Mouse (Mus musculus) midbrain, embryonic 15.5 days (tissue): ENCODE measurements around the gene Bbx. TPM values are rescaled to one million over a fixed set of nuclear protein-coding genes. Genes with fewer than 3 reads are reported as not detected.

Experiments
- ATAC-seq: fragments of 200-750 bp; cut with Nextera tagmentation; replicated peaks from 2 replicates; pipeline ENCODE4 v1.8.0; 2017; ENCODE audit warnings: moderate TSS enrichment
- H3K27ac ChIP-seq: fragments of 300-500 bp; sonication (generic); 2 replicates; pipeline ENCODE4 v1.5.1; 2015; ENCODE audit warnings: mild to moderate bottlenecking, inconsistent platforms
- H3K27me3 ChIP-seq: fragments of 300-500 bp; sonication (generic); replicated peaks from 2 replicates; pipeline ENCODE4 v1.6.1; 2015; ENCODE audit warnings: inconsistent platforms
- H3K36me3 ChIP-seq: fragments of 300-500 bp; sonication (generic); replicated peaks from 2 replicates; pipeline ENCODE4 v1.6.1; 2015; ENCODE audit warnings: inconsistent platforms
- H3K4me1 ChIP-seq: fragments of 300-500 bp; sonication (generic); 2 replicates; pipeline ENCODE4 v1.6.1; 2015; ENCODE audit warnings: inconsistent platforms
- H3K4me2 ChIP-seq: fragments of 300-500 bp; sonication (generic); 2 replicates; pipeline ENCODE4 v1.6.1; 2015; ENCODE audit warnings: inconsistent platforms, mild to moderate bottlenecking, moderate library complexity
- H3K4me3 ChIP-seq: fragments of 300-500 bp; sonication (generic); 2 replicates; pipeline ENCODE4 v1.5.1; 2015; ENCODE audit warnings: mild to moderate bottlenecking, inconsistent platforms
- H3K9ac ChIP-seq: fragments of 300-500 bp; sonication (generic); 2 replicates; pipeline ENCODE4 v1.6.1; 2015; ENCODE audit warnings: mild to moderate bottlenecking, inconsistent platforms
- H3K9me3 ChIP-seq: fragments of 300-500 bp; sonication (generic); 2 replicates; pipeline ENCODE4 v1.6.1; 2016; ENCODE audit warnings: inconsistent platforms
- WGBS: fragments of 180-500 bp; shearing (Covaris S2); methylation state at CpG from one replicate; pipeline ENCODE4 v1.1.7; 2015; ENCODE audit warnings: mixed read lengths; 5-methylcytosine and 5-hydroxymethylcytosine counted together
- polyA plus RNA-seq: library from polyadenylated mRNA; unstranded; fragments of >200 nt; fragmentation: Nextera tagmentation; extraction: Ambion mirVana; gene quantifications from 2 replicates; pipeline ENCODE4 v1.2.1, GENCODE M21; 2015

Gene Bbx
- polyA plus RNA-seq, 1 experiment from 2014 or later, result 19.8 TPM

GRCm38 (mm10) chr16:50249036-50249435 lies 183.2 kb downstream of the Bbx start:
- no peak for ATAC-seq
- Histone ChIP-seq H3K4me2 (no peak overlapping the region), H3K27me3 (no peaks in the 10 kb centered on the region), H3K4me3 (no peak overlapping the region), H3K9me3 (no peaks in the 10 kb centered on the region), H3K4me1 (no peaks in the 10 kb centered on the region), H3K36me3 (no peaks in the 10 kb centered on the region), H3K9ac (no peak overlapping the region), H3K27ac (no peak overlapping the region)
- WGBS, result 96% methylated on average over 3 of the region's 3 CpGs

GRCm38 (mm10) chr16:50242444-50242843 lies 189.7 kb downstream of the Bbx start:
- Histone ChIP-seq H3K9ac (no peak overlapping the region), H3K4me3 (no peak overlapping the region), H3K36me3 (no peaks in the 10 kb centered on the region), H3K4me2 (no peak overlapping the region), H3K27me3 (no peaks in the 10 kb centered on the region), H3K9me3 (no peaks in the 10 kb centered on the region), H3K27ac (no peak overlapping the region), H3K4me1 (no peaks in the 10 kb centered on the region)
- WGBS, result 79% methylated on average over 4 of the region's 4 CpGs
- no peak for ATAC-seq

- WGBS, result 95% methylated on average over 3 of the region's 3 CpGs
Observed at GRCm38 (mm10) chr16:50241604-50242003, 190.6 kb downstream of the Bbx start.

GRCm38 (mm10) chr16:50235231-50235630 lies 197.0 kb downstream of the Bbx start:
- H3K4me1 ChIP-seq, result no peaks in the 10 kb centered on the region
- no peak for ATAC-seq
- H3K4me3 ChIP-seq, result no peak overlapping the region
- no peaks in the 10 kb centered on the region for H3K9me3 ChIP-seq
- H3K27ac ChIP-seq, result no peak overlapping the region
- H3K4me2 ChIP-seq, result no peak overlapping the region
- WGBS, result 57% methylated on average over 3 of the region's 3 CpGs
- no peaks in the 10 kb centered on the region for H3K36me3 ChIP-seq
- no peaks in the 10 kb centered on the region for H3K27me3 ChIP-seq
- no peak overlapping the region for H3K9ac ChIP-seq

More at GRCm38 (mm10) chr16:50241604-50242003, 190.6 kb downstream of the Bbx start:
- Histone ChIP-seq H3K4me2 (no peak overlapping the region), H3K27me3 (no peaks in the 10 kb centered on the region), H3K4me1 (no peaks in the 10 kb centered on the region), H3K4me3 (no peak overlapping the region), H3K9me3 (no peaks in the 10 kb centered on the region), H3K27ac (no peak overlapping the region), H3K9ac (no peak overlapping the region), H3K36me3 (no peaks in the 10 kb centered on the region)
- no peak for ATAC-seq

- no peak overlapping the region for H3K4me2 ChIP-seq
- no peaks in the 10 kb centered on the region for H3K9me3 ChIP-seq
- H3K9ac ChIP-seq, result no peak overlapping the region
- no peaks in the 10 kb centered on the region for H3K4me1 ChIP-seq
- 97% methylated on average over 2 of the region's 2 CpGs for WGBS
- no peaks in the 10 kb centered on the region for H3K27me3 ChIP-seq
- no peaks in the 10 kb centered on the region for H3K36me3 ChIP-seq
- no peak overlapping the region for H3K27ac ChIP-seq
- no peak overlapping the region for H3K4me3 ChIP-seq
- no peak for ATAC-seq
Observed at GRCm38 (mm10) chr16:50230624-50231023, 201.6 kb downstream of the Bbx start.

GRCm38 (mm10) chr16:50228833-50229232 lies 203.4 kb downstream of the Bbx start:
- Histone ChIP-seq H3K4me3 (no peak overlapping the region), H3K4me2 (no peak overlapping the region), H3K36me3 (0 out of 2 replicates have a peak, but pooled peaks cover 3% of the 10 kb centered on the region), H3K4me1 (no peaks in the 10 kb centered on the region), H3K9ac (no peak overlapping the region), H3K9me3 (no peaks in the 10 kb centered on the region), H3K27me3 (no peaks in the 10 kb centered on the region), H3K27ac (no peak overlapping the region)
- WGBS, result 89% methylated on average over 1 of the region's 1 CpGs
- no peak for ATAC-seq

GRCm38 (mm10) chr16:50226274-50226673 lies 205.9 kb downstream of the Bbx start:
- Histone ChIP-seq H3K36me3 (0 out of 2 replicates have a peak, but pooled peaks cover 3% of the 10 kb centered on the region), H3K4me2 (no peak overlapping the region), H3K4me1 (no peaks in the 10 kb centered on the region), H3K27ac (no peak overlapping the region), H3K27me3 (no peaks in the 10 kb centered on the region), H3K4me3 (no peak overlapping the region), H3K9ac (no peak overlapping the region), H3K9me3 (no peaks in the 10 kb centered on the region)
- WGBS, result 76% methylated on average over 1 of the region's 1 CpGs
- ATAC-seq, result no peak

- H3K4me2 ChIP-seq, result no peak overlapping the region
- H3K36me3 ChIP-seq, result 0 out of 2 replicates have a peak, but pooled peaks cover 3% of the 10 kb centered on the region
- no peaks in the 10 kb centered on the region for H3K27me3 ChIP-seq
- H3K27ac ChIP-seq, result no peak overlapping the region
- no peaks in the 10 kb centered on the region for H3K4me1 ChIP-seq
- no peak overlapping the region for H3K9ac ChIP-seq
- 92% methylated on average over 3 of the region's 3 CpGs for WGBS
- no peak overlapping the region for H3K4me3 ChIP-seq
- H3K9me3 ChIP-seq, result no peaks in the 10 kb centered on the region
- ATAC-seq, result no peak
Observed at GRCm38 (mm10) chr16:50224946-50225345, 207.2 kb downstream of the Bbx start.

GRCm38 (mm10) chr16:50220734-50221501 lies 211.3 kb downstream of the Bbx start:
- Histone ChIP-seq H3K4me3 (no peak overlapping the region), H3K27me3 (no peaks in the 10 kb centered on the region), H3K9ac (no peak overlapping the region), H3K4me2 (no peak overlapping the region), H3K27ac (no peak overlapping the region), H3K9me3 (no peaks in the 10 kb centered on the region), H3K4me1 (no peaks in the 10 kb centered on the region), H3K36me3 (0 out of 2 replicates have a peak, but pooled peaks cover 3% of the 10 kb centered on the region)
- WGBS, result 88% methylated on average over 8 of the region's 8 CpGs
- no peak for ATAC-seq

- no peak for ATAC-seq
Observed at GRCm38 (mm10) chr16:50217084-50217483, 215.1 kb downstream of the Bbx start.

GRCm38 (mm10) chr16:50211727-50212126 lies 220.5 kb downstream of the Bbx start:
- no peaks in the 10 kb centered on the region for H3K9me3 ChIP-seq
- ATAC-seq, result no peak
- H3K4me2 ChIP-seq, result no peak overlapping the region
- no peak overlapping the region for H3K27ac ChIP-seq
- H3K4me3 ChIP-seq, result no peak overlapping the region
- no peaks in the 10 kb centered on the region for H3K27me3 ChIP-seq
- H3K9ac ChIP-seq, result no peak overlapping the region
- 90% methylated on average over 4 of the region's 4 CpGs for WGBS
- H3K36me3 ChIP-seq, result no peaks in the 10 kb centered on the region
- no peaks in the 10 kb centered on the region for H3K4me1 ChIP-seq

More at GRCm38 (mm10) chr16:50217084-50217483, 215.1 kb downstream of the Bbx start:
- no peaks in the 10 kb centered on the region for H3K27me3 ChIP-seq
- no peak overlapping the region for H3K9ac ChIP-seq
- H3K9me3 ChIP-seq, result no peaks in the 10 kb centered on the region
- H3K4me2 ChIP-seq, result no peak overlapping the region
- H3K27ac ChIP-seq, result no peak overlapping the region
- no peaks in the 10 kb centered on the region for H3K4me1 ChIP-seq
- no peaks in the 10 kb centered on the region for H3K36me3 ChIP-seq
- no peak overlapping the region for H3K4me3 ChIP-seq

- Histone ChIP-seq H3K36me3 (no peaks in the 10 kb centered on the region), H3K27me3 (no peaks in the 10 kb centered on the region), H3K4me2 (no peak overlapping the region), H3K4me1 (no peaks in the 10 kb centered on the region), H3K4me3 (no peak overlapping the region), H3K9me3 (no peaks in the 10 kb centered on the region), H3K9ac (no peak overlapping the region), H3K27ac (no peak overlapping the region)
- no peak for ATAC-seq
- 78% methylated on average over 6 of the region's 6 CpGs for WGBS
Observed at GRCm38 (mm10) chr16:50211231-50211630, 221.0 kb downstream of the Bbx start.

- no peak for ATAC-seq
- Histone ChIP-seq H3K9me3 (no peaks in the 10 kb centered on the region), H3K4me2 (no peak overlapping the region), H3K4me1 (no peaks in the 10 kb centered on the region), H3K36me3 (no peaks in the 10 kb centered on the region), H3K27ac (no peak overlapping the region), H3K9ac (no peak overlapping the region), H3K27me3 (no peaks in the 10 kb centered on the region), H3K4me3 (no peak overlapping the region)
- 91% methylated on average over 2 of the region's 2 CpGs for WGBS
Observed at GRCm38 (mm10) chr16:50210742-50211141, 221.4 kb downstream of the Bbx start.
